Mouse (Mus musculus): ENCODE data around the gene Gm21188.
"Not testable (repeated sequence)": the region's sequence is repeated elsewhere in the genome, so short reads cannot be mapped to it uniquely, and the experiment has no call there.

- not testable (repeated sequence) for TF ChIP-seq CTCF (conservative IDR thresholded peaks at IDR 0.05; ENCODE audit: low read length); POU5F1 (IDR thresholded peaks at IDR 0.05; ENCODE audit: borderline replicate concordance, low read length)
Observed at GRCm38 (mm10) chr13:120025004-120025403, 27.0 kb downstream of the Gm21188 start.

Data from E14TG2a.4 (cell line).